Mouse (Mus musculus): ENCODE data around the gene Cish.

The Cish gene

GRCm38 (mm10) chr9:107296016-107296040 lies at the start of gene Cish:
Gene Cish, plus strand, starts transcription at chr9:107296026.
- DNase-seq, result no peak

DNA sequence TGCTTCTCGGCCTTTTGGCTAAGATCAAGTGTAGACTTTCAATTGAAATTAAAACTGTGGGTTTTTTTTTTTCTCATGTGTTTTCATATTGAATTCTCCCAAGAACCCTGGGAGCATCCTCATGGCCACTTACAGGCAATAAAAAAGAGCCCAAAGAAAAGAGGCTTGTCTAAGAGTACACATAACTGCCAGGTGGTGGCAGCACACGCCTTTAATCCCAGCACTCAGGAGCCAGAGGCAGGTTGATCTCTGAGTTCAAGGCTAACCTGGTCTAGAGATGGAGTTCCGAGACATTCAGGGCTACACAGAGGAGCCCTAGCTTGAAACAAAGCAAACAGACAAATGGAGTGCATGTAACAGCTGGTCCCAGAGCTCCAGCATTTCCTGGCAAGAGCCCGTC lies 49.7 kb upstream of the Cish start:
- peak in 1 of 2 experiments; percentile 19 for DNase-seq

DNA sequence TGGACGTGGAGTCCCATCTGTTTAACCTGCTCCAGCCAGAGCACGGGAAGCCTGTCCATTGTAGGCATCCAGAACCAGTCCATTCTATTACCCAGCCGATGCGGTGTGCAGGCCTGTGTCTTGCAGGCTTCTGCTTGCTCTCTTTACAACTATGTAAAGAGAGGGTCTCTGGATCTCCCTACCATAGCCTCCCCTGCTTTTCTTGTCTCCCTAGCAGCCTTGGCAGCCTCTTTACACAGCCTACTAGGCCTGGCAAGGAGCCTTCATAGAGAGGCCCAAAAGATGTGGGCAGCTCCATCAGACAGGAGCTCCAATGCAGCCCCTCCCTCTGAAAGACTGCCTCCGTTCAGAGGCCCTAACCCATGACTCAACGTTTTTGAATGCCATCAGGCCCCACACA lies 46.7 kb upstream of the Cish start:
- DNase-seq, result peak in 1 of 2 experiments; percentile 15

DNA sequence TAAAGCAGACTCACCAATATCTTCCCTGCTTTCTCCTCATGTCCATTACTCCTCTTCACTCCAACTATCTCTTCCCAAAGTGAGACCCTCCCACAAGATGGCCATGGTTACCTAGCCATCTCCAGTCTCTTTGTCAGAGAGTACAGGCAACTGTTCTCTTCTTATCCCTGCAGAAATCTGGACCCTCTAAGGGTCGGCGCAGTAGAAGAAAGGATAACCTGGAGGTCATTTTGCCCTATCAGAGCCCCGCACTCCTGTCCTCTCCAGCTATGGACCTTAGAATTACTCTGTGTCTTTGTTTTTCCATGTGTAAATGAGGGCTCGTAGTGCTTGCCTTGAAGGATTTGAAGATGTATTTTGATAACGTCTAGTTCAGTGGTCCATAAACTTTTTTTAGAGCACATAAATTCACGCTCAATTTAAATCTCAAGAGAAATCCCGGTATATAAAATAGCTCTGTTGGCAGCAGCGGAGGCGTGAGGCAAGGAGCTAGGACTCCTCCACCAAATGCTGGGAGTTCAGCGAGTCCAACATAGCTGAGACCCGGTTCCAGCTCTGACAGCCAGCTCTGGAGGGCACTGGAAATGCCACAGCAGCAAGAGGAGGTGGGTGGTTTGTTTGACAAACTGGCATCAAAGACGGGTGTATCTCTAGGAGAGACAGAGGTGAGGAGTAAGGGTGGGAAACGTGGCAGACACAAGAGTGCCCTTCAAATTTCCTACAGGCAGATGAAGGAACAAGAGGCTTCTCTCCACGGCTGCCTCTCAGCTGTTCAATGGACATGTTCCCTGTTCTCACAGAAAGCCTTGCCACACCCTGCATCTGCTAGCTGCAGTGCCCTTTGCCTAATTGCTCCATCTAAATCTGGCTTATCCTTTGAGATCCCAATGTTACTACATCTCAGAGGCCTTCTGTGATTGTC lies 45.1 kb upstream of the Cish start:
- peak in 1 of 2 experiments; percentile 8 for DNase-seq

DNA sequence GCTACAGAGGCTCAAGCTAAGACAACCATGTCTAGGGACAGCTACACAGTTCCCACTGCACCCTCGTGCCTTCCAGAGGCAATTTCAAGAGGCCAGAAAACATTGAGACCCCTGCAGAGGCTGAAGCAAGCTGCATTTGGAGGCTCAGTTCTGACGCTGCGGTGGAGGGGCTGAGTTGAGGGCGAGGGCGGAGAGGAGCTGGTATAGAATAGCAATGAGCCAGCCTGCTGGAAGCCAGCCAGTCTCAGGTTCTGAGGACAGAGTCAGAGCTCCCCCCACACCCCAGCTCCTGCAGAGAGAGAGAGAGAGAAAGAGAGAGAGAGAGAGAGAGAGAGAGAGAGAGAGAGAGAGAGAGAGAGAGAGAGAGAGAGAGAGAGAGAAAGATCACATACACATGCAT lies 43.7 kb upstream of the Cish start:
- peak in 1 of 2 experiments; percentile 13 for DNase-seq

DNA sequence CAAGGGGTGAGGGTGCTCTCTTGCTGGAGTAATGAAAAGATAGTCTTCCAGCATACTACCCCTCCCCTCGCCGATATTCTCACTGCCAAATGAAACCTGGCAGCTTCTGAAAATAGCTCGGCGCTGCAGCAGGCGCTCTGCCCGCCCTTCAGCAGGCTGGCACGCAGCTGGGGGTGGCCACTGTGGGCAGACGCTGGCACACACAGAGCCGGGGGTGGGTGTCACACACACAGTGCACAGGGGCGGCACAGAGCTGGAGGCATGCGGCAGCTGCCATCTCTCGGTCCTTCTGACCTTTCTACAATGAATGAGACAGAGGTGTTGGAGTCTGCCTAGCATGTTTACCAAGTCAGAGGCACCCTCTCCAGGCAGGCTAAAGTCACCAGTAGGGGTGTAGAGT lies 41.4 kb upstream of the Cish start:
- DNase-seq, result peak in 1 of 2 experiments; percentile 25

DNA sequence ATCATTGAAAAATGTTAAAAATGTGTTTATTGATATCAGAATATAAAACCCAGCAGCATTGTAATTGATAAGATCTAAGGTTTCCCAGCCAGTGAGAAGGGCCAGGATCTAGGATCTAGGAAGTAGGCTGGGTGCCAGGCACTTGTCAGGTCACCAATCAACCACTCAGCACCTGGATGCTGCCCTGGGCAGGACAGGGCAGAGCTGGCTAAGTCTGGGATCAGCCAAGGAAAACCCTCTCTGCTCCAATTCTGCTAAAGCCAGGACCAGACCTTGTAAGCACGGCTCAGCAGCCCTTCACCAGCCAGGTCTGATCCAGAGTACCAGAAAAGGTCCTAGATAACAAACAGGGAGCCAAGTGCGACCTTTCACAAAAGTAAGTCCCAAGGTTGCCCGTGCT lies 40.9 kb upstream of the Cish start:
- DNase-seq, result peak in 1 of 2 experiments; percentile 13

GRCm38 (mm10) chr9:107255596-107255995 lies 40.2 kb upstream of the Cish start:
- no peak for DNase-seq

DNA sequence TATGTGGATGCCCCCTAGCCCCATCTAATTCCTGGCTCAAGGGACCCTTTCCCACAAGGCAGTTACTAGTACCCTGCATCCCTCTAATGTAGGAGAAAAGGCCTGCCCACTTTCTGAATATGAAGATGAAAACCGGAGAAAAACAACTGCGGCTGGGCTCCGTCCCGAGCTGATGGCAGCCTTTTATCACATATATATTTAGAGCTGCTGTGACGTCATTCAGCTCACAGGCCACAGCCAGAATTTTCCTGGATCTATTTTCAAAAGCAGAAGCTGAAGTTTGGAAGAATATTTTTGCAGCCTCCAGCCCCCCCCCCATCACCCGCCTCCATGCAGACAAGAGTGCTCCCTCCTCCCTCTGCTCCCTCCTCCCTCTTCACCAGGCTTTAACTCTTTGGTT lies 36.3 kb upstream of the Cish start:
- peak; percentile 31 to 56 for DNase-seq

DNA sequence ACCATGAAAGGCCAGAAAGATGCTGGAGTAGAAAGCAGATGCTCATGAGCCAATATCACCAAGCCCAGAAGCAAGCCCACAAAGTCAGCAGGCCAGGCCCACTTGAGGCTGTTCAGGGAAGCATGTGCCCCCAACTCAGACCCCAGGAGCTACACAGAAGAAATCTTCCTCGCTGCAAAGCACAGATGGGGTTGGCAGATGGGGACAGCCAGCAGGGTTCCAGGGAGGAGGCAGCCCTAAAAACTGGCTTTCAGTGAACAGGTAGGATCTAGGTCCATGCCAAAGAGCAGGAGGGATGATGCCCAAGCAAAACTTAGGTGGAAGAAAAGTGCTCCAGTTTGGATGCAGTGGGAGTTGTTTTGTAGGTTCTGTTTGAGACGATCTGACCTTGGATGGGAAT lies 35.4 kb upstream of the Cish start:
- DNase-seq, result no peak

DNA sequence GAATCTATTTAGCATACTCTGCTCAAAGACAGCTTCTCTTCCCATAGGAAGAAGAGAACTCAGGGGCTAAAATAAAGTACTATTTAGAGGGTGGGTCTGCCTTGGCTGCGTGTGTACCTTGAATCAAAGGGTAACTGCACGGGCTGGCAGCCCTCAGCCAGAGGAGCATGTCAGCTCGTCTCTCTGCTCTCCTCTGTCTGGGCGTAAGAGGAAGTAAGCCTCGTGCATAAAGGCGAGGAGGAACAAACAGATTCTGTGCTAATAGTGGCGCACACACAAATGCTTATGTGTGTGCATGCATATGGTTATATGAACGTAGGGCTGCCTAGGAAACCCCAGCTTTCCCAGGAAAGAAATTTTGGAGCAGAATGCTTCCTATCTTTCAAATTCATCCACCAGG lies 35.0 kb upstream of the Cish start:
- peak in 1 of 2 experiments; percentile 15 for DNase-seq

GRCm38 (mm10) chr9:107261792-107262191 lies 34.0 kb upstream of the Cish start:
- DNase-seq, result no peak

- DNase-seq, result no peak
Observed at GRCm38 (mm10) chr9:107262375-107262774, 33.5 kb upstream of the Cish start.

GRCm38 (mm10) chr9:107263912-107264311 lies 31.9 kb upstream of the Cish start:
- peak in 1 of 2 experiments; percentile 34 for DNase-seq

DNA sequence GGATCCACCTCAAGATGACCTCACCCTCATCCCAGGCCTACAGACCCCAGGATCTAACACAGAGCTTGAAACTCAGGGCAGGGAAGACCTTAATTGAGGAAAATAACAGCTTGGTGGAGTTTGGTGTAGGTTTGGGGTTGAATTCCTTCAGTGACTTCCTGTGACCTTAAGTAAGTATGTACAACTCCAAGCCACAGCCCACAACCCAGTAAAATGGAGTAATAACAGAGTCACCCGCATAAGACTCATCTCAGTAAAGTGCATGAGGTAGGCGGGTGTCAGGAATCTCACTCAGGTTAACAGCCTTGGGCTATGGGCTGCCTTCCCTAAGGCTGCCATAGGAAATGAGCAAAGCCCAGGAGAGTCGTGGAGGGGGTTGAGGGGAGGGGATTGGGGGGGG lies 31.1 kb upstream of the Cish start:
- DNase-seq, result no peak

- DNase-seq, result no peak
Observed at GRCm38 (mm10) chr9:107267028-107267427, 28.8 kb upstream of the Cish start.

DNA sequence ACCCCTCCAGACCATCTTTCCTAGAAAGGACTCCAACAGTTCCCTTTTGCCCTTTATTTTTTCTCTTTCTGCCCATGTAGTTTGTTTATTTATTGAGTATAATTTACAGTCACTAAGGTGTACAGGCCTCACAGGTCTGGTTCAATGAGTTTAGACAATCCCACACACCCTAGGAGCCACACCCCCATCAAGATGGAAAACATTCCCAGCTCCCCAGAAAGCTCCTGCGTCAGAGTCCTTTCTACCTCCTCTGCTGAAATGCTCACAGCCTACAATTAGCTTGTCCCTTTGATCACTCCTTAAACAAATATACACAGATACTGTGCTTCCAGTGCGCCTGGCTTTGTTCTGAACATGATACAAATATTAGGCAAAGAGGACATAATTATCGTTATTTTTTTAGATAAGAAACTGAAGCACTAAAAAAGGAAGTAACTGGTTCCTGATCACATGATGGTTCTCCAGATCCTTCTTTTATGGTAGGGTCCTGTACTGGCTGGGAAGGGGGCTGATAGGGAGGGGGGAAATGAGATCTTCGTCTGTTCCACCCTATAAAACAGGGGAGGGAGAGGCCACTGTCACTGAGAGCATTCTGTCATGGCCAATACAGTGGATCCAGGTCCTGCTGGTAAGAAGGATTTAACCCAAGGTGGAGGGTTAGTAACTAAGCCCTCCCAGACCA lies 28.0 kb upstream of the Cish start:
- no peak for DNase-seq

DNA sequence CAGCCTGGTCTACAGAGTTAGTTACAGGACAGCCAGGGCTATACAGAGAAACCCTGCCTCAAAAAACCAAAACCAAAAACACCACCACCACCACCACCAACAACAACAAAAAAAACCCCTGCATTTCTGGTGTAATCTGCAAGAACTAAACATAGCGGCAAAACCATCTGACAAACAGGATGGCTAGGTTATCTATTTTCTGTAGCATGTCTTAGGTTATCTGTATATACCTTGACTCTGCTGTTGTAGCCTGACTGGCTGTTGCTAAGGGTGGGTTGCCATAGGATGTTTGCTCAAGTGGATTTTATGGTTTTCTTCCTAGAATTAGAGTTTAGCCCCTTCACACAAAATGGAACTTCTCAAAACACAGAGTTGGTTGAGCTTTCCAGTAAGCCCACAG lies 26.1 kb upstream of the Cish start:
- DNase-seq, result no peak

- DNase-seq, result no peak
Observed at GRCm38 (mm10) chr9:107271177-107271938, 24.5 kb upstream of the Cish start.

GRCm38 (mm10) chr9:107272284-107272683 lies 23.5 kb upstream of the Cish start:
- no peak for DNase-seq

DNA sequence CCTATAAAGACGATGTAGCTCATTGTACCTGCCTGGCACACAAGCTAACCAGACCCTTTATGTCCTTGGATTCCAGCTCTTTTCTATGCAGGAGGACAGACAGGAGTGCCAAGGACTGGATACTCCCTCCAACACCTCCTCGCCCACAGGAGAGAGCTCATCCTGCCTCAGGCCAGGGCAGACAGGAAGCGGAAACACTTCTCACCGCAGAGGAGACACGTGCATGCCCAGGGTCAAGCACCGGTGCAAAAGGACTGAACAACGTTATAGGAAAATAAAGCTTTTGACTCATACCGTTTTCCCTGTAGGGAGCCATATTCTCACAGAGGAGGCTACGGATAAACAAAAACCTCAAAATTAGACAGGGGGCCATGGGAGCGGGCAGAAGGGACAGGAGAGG lies 22.6 kb upstream of the Cish start:
- DNase-seq, result no peak

DNA sequence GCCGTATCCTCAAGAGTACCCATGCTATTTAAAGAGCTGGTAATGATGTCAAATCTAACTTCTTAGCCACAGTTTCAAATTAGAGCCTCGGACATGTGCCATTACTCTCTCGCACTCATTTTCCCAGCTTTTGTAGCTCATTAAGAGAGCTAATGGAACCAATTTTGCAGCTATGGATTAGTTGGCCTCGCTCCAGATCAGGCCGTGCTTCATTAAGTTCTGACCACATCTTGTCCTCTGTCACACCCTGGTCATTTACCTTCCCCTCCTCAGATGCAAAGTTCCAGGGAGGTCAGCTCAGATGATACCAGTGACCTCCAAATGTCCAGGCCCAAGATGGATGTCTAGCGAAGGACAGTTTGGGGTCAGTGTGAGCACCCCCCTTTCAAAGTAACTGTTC lies 21.1 kb upstream of the Cish start:
- DNase-seq, result no peak

DNA sequence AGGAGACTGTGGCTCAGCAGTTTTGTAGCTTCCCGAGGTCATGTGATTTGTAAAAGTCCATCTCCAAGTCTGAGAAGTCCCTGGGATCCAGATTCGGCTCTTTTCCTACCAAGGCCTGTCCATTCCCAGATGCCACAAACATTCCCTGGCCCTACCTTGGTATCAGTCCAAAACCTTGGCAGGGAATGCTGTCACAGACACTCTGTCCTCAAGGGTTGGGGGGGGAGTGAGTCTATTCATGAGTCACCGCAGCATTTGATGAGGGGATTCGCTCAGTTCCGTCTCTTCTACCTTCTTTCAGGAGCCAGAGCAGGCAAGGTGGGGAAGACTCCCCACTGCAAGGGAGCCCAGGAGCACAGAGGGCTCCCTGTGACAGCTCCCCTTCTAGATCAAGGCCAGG lies 20.1 kb upstream of the Cish start:
- DNase-seq, result no peak

GRCm38 (mm10) chr9:107277603-107278002 lies 18.2 kb upstream of the Cish start:
- no peak for DNase-seq
